Mouse (Mus musculus) limb, embryonic 14.5 days (tissue): ENCODE measurements around the gene Jsrp1. TPM values are rescaled to one million over a fixed set of nuclear protein-coding genes. Genes with fewer than 3 reads are reported as not detected.

Experiments used
- ATAC-seq: fragments of 200-750 bp; cut with Nextera tagmentation; 2 replicates; pipeline ENCODE4 v1.8.0; 2017; ENCODE audit warnings: low read depth, moderate number of reproducible peaks, moderate TSS enrichment; ENCODE audit not compliant: low FRiP score
- DNase-seq: peaks from one replicate; pipeline ENCODE4 v3.0.0-alpha.2; 2015; ENCODE audit warnings: low spot score
- H3K27ac ChIP-seq: fragments of 300-500 bp; sonication (generic); replicated peaks from 2 replicates; pipeline ENCODE4 v1.5.1; 2014; ENCODE audit warnings: low read depth, mild to moderate bottlenecking, low read length, moderate library complexity, mixed read lengths
- H3K27me3 ChIP-seq: fragments of 300-500 bp; sonication (generic); 2 replicates; pipeline ENCODE4 v1.6.1; 2014; ENCODE audit warnings: low read length, mixed read lengths; ENCODE audit not compliant: control insufficient read depth, insufficient read depth
- H3K36me3 ChIP-seq: fragments of 300-500 bp; sonication (generic); 2 replicates; pipeline ENCODE4 v1.6.1; 2014; ENCODE audit warnings: mild to moderate bottlenecking, low read length, moderate library complexity, mixed read lengths; ENCODE audit not compliant: control insufficient read depth, insufficient read depth
- H3K4me1 ChIP-seq: fragments of 300-500 bp; sonication (generic); 2 replicates; pipeline ENCODE4 v1.6.1; 2014; ENCODE audit warnings: antibody characterized with exemption, low read length, mixed read lengths; ENCODE audit not compliant: control insufficient read depth, insufficient read depth
- H3K4me2 ChIP-seq: fragments of 300-500 bp; sonication (generic); replicated peaks from 2 replicates; pipeline ENCODE4 v1.6.1; 2014; ENCODE audit warnings: low read depth, mild to moderate bottlenecking, low read length, moderate library complexity; ENCODE audit not compliant: severe bottlenecking
- H3K4me3 ChIP-seq: fragments of 300-500 bp; sonication (generic); replicated peaks from 2 replicates; pipeline ENCODE4 v1.5.1; 2014; ENCODE audit warnings: low read length
- H3K9ac ChIP-seq: fragments of 300-500 bp; sonication (generic); 2 replicates; pipeline ENCODE4 v1.6.1; 2014; ENCODE audit warnings: mild to moderate bottlenecking, low read depth, low read length, moderate library complexity; ENCODE audit not compliant: severe bottlenecking
- H3K9me3 ChIP-seq: fragments of 300-500 bp; sonication (generic); 2 replicates; pipeline ENCODE4 v1.6.1; 2016; ENCODE audit warnings: low read length; ENCODE audit not compliant: control insufficient read depth
- POLR2A ChIP-seq: fragments of 200-500 bp; IDR thresholded peaks from 2 replicates; pipeline ENCODE4 v1.8.0; 2012; ENCODE audit warnings: inconsistent platforms, mild to moderate bottlenecking, moderate library complexity, borderline replicate concordance; ENCODE audit not compliant: insufficient read depth, insufficient read length; ENCODE audit errors: extremely low read depth
- WGBS: fragments of 180-500 bp; shearing (Covaris S2); extraction: QIAGEN DNeasy Blood & Tissue Kit; methylation state at CpG from one replicate; pipeline ENCODE4 v1.1.7; 2014; 5-methylcytosine and 5-hydroxymethylcytosine counted together
- polyA plus RNA-seq, 2 experiments: library from polyadenylated mRNA; depleted of rRNA in 1 of 2; stranded (reverse) in 1 of 2; unstranded in 1 of 2; fragments of >200 nt; fragmentation: Nextera tagmentation in 1 of 2; extraction: Ambion mirVana in 1 of 2; gene quantifications; 2 replicates each; pipeline versions ENCODE4 v1.2.1 to v1.2.3; 2012 to 2014

Gene Jsrp1
- polyA plus RNA-seq, 2 experiments, result 6.1 to 12.1 TPM

GRCm38 (mm10) chr10:80799070-80799566, 14.2 kb downstream of the Jsrp1 start:
- WGBS, result 2% methylated on average over 18 of the region's 18 CpGs

GRCm38 (mm10) chr10:80798150-80799006, 14.9 kb downstream of the Jsrp1 start, which contains the start of the genes Sf3a2 and Plekhj1:
Gene Sf3a2, plus strand, starts transcription at chr10:80798198.
Gene Plekhj1, minus strand, starts transcription at chr10:80798626.
- 1% methylated on average over 86 of the region's 104 CpGs for WGBS
- TF ChIP-seq POLR2A, result peak; percentile 94; the same call in 1 of the 2 replicates
- peak within 1 kb of the TSS; percentile 97 for H3K9ac ChIP-seq
- H3K36me3 ChIP-seq, result peaks cover 69% of the 10 kb centered on the region
- peak; percentile 91 for ATAC-seq
- DNase-seq, result peak; percentile 97
- peak within 1 kb of the TSS; percentile 95 for H3K27ac ChIP-seq
- H3K9me3 ChIP-seq, result no peaks in the 10 kb centered on the region
- H3K4me2 ChIP-seq, result peak within 1 kb of the TSS; percentile 77
- H3K27me3 ChIP-seq, result no peaks in the 10 kb centered on the region
- peak within 1 kb of the TSS; percentile 94 for H3K4me3 ChIP-seq
- peaks cover 8% of the 10 kb centered on the region for H3K4me1 ChIP-seq

More at GRCm38 (mm10) chr10:80799070-80799566, 14.2 kb downstream of the Jsrp1 start:
- ATAC-seq (no peak), DNase-seq (no peak)
- Histone ChIP-seq H3K9me3 (no peaks in the 10 kb centered on the region), H3K4me3 (peak overlapping the region; percentile 94), H3K27ac (peak overlapping the region; percentile 95), H3K27me3 (no peaks in the 10 kb centered on the region), H3K4me1 (peaks cover 8% of the 10 kb centered on the region), H3K9ac (peak overlapping the region; percentile 97), H3K36me3 (peaks cover 69% of the 10 kb centered on the region), H3K4me2 (peak overlapping the region; percentile 77)
- no peak for TF ChIP-seq POLR2A

DNA sequence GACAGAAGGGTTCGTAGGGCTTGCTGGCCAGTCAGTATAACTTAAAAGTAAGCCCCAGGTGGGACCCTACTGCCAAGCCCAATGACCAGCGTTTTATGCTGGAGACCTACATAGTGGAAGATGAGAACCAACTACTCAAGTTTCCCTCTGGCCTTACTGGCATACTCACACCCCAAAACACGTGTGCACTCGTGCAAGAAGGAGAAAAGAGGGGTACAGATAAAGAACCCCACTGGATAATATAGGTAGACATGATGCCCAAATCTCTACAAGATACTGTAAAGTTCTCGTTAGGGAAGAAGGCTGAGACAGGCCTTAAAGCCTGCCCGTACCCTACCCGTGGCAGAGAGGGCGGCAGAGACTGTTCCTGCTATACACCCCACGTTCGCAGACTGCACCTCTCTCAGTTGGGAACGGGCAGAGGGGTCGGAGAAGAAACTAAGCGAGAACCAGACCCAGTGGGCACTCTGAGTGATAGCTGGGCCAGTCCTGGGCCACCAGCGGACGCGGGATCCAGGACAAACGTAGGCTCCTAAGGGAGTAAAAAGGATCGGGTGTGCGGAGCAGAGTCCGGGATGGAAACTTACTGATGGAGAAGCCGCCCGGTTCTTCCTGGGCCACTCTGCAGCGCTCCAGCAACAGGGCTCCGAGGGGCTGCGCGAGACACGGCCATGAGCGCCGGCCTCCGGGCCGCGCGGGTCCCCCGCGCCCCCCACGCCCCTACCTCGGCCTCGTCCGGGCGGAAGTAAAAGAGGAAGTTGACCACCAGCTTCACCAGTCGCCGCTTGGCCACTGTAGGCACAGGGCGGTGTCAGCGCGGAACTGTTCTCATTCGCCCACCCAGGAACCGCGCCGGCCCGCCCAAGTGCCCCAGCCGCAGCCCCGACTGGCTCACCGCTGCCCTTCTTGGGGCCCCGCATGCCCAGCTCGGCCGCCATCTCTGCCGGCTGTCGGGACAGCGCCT, 15.8 kb downstream of the Jsrp1 start:
- ATAC-seq (peak; percentile 54), DNase-seq (peak; percentile 55)
- Histone ChIP-seq H3K4me2 (peak overlapping the region; percentile 77), H3K36me3 (peaks cover 68% of the 10 kb centered on the region), H3K27ac (peak overlapping the region; percentile 95), H3K9me3 (no peaks in the 10 kb centered on the region), H3K4me3 (peak overlapping the region; percentile 94), H3K4me1 (peaks cover 8% of the 10 kb centered on the region), H3K27me3 (no peaks in the 10 kb centered on the region), H3K9ac (peak overlapping the region; percentile 97)
- no peak for TF ChIP-seq POLR2A
- WGBS, result 3% methylated on average over 59 of the region's 59 CpGs

- Histone ChIP-seq H3K9me3 (no peaks in the 10 kb centered on the region), H3K9ac (peak overlapping the region; percentile 97), H3K4me3 (peak overlapping the region; percentile 94), H3K27me3 (no peaks in the 10 kb centered on the region), H3K4me2 (peak overlapping the region; percentile 77), H3K4me1 (peaks cover 8% of the 10 kb centered on the region), H3K36me3 (peaks cover 68% of the 10 kb centered on the region), H3K27ac (no peak overlapping the region)
- no peak for DNase-seq
- no peak for TF ChIP-seq POLR2A
- ATAC-seq, result no peak
- WGBS, result 86% methylated on average over 9 of the region's 9 CpGs
Measured at GRCm38 (mm10) chr10:80796307-80796848, 16.9 kb downstream of the Jsrp1 start.
